8 mouse cellular contexts compared by ENCODE assay signal in the genomic region with DNA sequence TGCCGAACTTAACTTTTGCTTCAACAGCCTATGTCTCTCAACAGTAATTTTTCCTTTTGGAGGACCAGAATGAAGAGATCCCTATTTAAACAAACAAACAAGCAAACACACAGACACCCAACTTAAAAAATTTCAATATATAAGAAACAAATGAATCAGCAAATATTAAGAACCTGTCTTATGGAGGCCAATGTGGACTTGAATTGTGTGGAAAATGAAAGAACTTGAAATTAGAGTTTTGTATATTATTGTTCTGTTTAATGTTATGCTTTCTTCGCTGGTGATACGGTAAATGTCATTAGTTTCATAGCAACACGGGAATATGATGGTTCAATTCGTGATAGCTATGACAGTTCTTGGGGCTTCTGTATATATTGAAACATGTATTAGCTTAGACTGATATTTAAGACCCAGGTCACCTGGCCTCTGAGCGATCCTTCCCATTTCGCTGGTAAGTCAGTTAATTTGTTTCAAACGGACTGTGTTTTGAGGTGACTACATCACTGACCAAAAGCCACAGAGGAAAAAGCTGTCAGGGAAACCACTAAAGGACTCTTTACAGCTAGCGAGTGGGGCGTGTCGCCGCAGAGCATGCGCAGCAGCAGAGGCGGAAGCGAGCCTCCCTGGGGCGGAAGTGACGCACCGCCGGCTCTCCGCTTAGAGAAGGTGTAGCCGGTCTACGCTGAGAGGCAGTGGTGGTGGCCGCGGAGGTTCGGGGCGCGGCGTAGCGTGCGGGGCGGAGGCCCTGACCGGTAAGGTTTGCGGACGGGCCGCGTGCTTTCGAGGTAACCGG. TPM values are rescaled to one million over a fixed set of nuclear protein-coding genes. Genes with fewer than 3 reads are reported as not detected.
DNase-seq lines count a peak whose midpoint lies in the region; ATAC-seq and TF ChIP-seq lines count a peak whose summit lies in the region.

TSS of gene Tax1bp1 (plus strand) at position 626 of the 793 bp plus-strand sequence.

- POLR2A ChIA-PET in Patski (lab: Charles Lee) = interaction anchor here (0.6 to 1.2 kb wide), 2 partner anchors 193 to 442 kb away, joined by 3 read pairs; no protein-coding TSS in a partner anchor

- peak within 1 kb of the TSS; percentile 82 for H3K27ac ChIP-seq in hindbrain, embryonic 11.5 days (ENCODE audit: low read depth, low read length)
- H3K27ac ChIP-seq in lung, embryonic 16.5 days (ENCODE audit: low read length) = peak within 1 kb of the TSS; percentile 91

- H3K27me3 ChIP-seq in Patski = peaks cover 8% of the 10 kb centered on the region
- H3K27me3 ChIP-seq in hindbrain, embryonic 11.5 days (ENCODE audit: control insufficient read depth, insufficient read depth, low read length) = no peaks in the 10 kb centered on the region
- H3K27me3 ChIP-seq in lung, embryonic 16.5 days (ENCODE audit: control insufficient read depth, insufficient read depth, low read depth, low read length) = no peaks in the 10 kb centered on the region

- H3K4me2 ChIP-seq in hindbrain, embryonic 11.5 days (replicated peaks; ENCODE audit: low read depth, low read length) = peak within 1 kb of the TSS; percentile 75
- peak within 1 kb of the TSS; percentile 80 for H3K4me2 ChIP-seq in lung, embryonic 16.5 days (ENCODE audit: low read depth, low read length)

- peak; percentile 48 for DNase-seq in Patski (ENCODE audit: low read depth, low spot score)
- peak; percentile 96 to 97 for DNase-seq in cerebellum, postnatal 10 days
- DNase-seq in frontal cortex, postnatal 10 days (ENCODE audit: low spot score in 2 of 2) = peak; percentile 84 to 91
- DNase-seq in hindbrain, embryonic 11.5 days (ENCODE audit: low spot score) = peak; percentile 94
- peak; percentile 93 for DNase-seq in layer of hippocampus, adult 9-11 months
- DNase-seq in ovary, adult 18-20 months (ENCODE audit: low spot score) = peak; percentile 87
- DNase-seq in thymus, postnatal 0 days (ENCODE audit: low spot score) = peak; percentile 95

- H3K4me3 ChIP-seq in hindbrain, embryonic 11.5 days (ENCODE audit: low read depth, low read length) = peak within 1 kb of the TSS; percentile 95
- H3K4me3 ChIP-seq in lung, embryonic 16.5 days (ENCODE audit: low read length) = peak within 1 kb of the TSS; percentile 99

- peak within 1 kb of the TSS; percentile 82 for H3K9ac ChIP-seq in hindbrain, embryonic 11.5 days (ENCODE audit: low read depth, low read length)
- H3K9ac ChIP-seq in lung, embryonic 16.5 days (ENCODE audit: low read length) = peak within 1 kb of the TSS; percentile 95

- no peaks in the 10 kb centered on the region for H3K4me1 ChIP-seq in hindbrain, embryonic 11.5 days (replicated peaks; ENCODE audit: control insufficient read depth, insufficient read depth, low read length)
- peaks cover 3% of the 10 kb centered on the region; the same call in 1 of the 2 replicates for H3K4me1 ChIP-seq in lung, embryonic 16.5 days (replicated peaks; ENCODE audit: control insufficient read depth, insufficient read depth, low read length)

- H3K9me3 ChIP-seq in hindbrain, embryonic 11.5 days (ENCODE audit: control insufficient read depth, low read length) = no peaks in the 10 kb centered on the region
- no peaks in the 10 kb centered on the region for H3K9me3 ChIP-seq in lung, embryonic 16.5 days (ENCODE audit: control insufficient read depth, low read length)

- CTCF ChIA-PET in Patski (lab: Charles Lee) = interaction anchor here (1.1 kb wide), 1 partner anchor 11 kb away, joined by 4 read pairs; no protein-coding TSS in a partner anchor

- no peak for TF ChIP-seq CTCF in Patski (IDR thresholded peaks at IDR 0.05)

- in situ Hi-C loops in Patski (cut with MboI; ENCODE audit: low pct_unique_long_range_greater_than_20kb) = no loop called here

- WGBS in hindbrain, embryonic 11.5 days = 4% methylated on average over 36 of the region's 38 CpGs
- WGBS in lung, embryonic 16.5 days = 3% methylated on average over 38 of the region's 38 CpGs

- ATAC-seq in Patski = peak; percentile 90
- peak; percentile 98 for ATAC-seq in hindbrain, embryonic 11.5 days (ENCODE audit: low FRiP score)
- peak; percentile 99 for ATAC-seq in lung, embryonic 16.5 days (ENCODE audit: low read depth)

- H3K36me3 ChIP-seq in hindbrain, embryonic 11.5 days (ENCODE audit: control insufficient read depth, insufficient read depth, low read length) = no peaks in the 10 kb centered on the region
- no peaks in the 10 kb centered on the region for H3K36me3 ChIP-seq in lung, embryonic 16.5 days (ENCODE audit: control insufficient read depth, insufficient read depth, low read length)

RNA-seq across cellular contexts. Expression of gene Tax1bp1, which starts in this region (rescaled TPM):
- 191 TPM for polyA plus RNA-seq in Patski (2021)
- polyA plus RNA-seq in hindbrain, embryonic 11.5 days (2014; fragmentation: Nextera tagmentation; extraction: Ambion mirVana) = 142 and 146 TPM in 2 replicates
- 143 and 144 TPM in 2 replicates for polyA plus RNA-seq in lung, embryonic 16.5 days (2015; fragmentation: Nextera tagmentation; extraction: Ambion mirVana)
- 238 and 245 TPM in 2 replicates for polyA plus RNA-seq in thymus, postnatal 0 days (2015; fragmentation: Nextera tagmentation; extraction: Ambion mirVana)

Comparison
In these comparisons a context has a peak if more than half of its experiments do, and no peak if none do; other contexts are left out.
1. Peak in every context shown above with its lines: DNase-seq, ATAC-seq, H3K4me3 ChIP-seq and H3K27ac ChIP-seq.